Mouse (Mus musculus): ENCODE results near the gene Olfr656. TPM values are rescaled to one million over a fixed set of nuclear protein-coding genes. Genes with fewer than 3 reads are reported as not detected.

Olfr656 gene
- not detected for total RNA-seq (2021)
- polyA plus RNA-seq (2012; rRNA removed), result not detected in 2 replicates
- long read RNA-seq, result 0 reads

- no peak for DNase-seq
Measured at GRCm38 (mm10) chr7:104613655-104614054, at the start of gene Olfr656. TSS of gene Olfr656 (plus strand) at chr7:104613955.

- DNase-seq, result no peak
Measured at GRCm38 (mm10) chr7:104577014-104577413, 36.7 kb upstream of the Olfr656 start, which contains the start of gene Olfr653. TSS of gene Olfr653 (plus strand) at chr7:104577314.

DNA sequence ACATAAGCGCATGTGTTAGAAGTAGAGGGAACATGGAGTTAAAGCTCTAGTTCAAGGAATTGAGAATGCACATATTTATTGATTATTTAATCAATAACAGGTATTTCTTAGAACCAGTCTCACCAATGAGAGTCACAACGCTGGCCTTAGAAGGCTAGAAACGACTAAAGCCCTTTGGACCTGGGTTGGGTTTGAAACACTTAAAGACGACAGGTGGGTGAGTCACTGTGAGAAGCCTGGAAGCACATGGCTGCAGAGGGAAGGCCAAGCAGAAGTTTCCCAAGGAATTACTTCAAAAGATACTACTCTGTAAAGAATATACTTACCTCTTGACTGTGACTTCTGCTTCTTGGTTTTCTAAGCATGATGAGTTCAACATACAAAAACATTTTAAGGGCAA lies 32.9 kb upstream of the Olfr656 start:
- no peak for DNase-seq

DNA sequence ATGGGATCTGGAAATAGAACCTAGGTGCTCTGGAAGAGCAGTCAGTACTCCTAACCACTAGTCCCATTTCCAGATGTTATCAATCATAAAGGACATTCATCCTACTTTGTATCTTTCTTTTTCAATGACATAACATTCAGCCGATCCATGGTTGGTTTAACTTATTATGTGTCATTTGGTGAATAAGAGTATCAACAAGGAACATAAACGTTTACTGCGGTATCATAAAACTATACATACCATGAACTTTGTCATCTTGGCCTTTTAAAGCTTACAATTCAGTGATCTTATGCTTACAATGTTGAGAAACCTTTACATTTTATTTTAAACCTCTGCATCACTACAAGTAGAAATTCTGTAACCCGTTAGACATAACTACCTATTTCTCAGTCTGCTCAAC lies 32.3 kb upstream of the Olfr656 start:
- no peak for DNase-seq

DNA sequence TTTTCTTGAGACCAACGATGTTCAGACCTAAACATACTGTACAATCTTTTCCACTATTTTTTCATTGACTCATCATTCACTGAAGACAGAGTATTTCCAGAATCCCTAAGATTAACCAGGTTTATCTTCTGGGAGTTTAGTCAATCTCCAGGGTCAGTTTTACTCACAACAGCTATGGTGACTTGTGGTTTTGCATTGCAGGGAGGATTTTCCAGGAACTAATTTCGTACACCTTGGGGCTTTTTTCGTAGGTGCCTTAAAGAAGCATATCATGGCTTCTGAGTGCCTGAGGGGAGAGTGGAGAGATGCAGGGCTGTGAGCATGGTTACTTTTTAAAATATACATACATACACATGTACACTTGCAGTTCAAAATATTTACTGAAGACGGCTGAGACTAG lies 27.0 kb upstream of the Olfr656 start, which contains the start of gene Olfr654:
TSS of gene Olfr654 (plus strand) at position 301 of the 400 bp plus-strand sequence.
- DNase-seq, result no peak

GRCm38 (mm10) chr7:104588274-104588673 lies 25.5 kb upstream of the Olfr656 start:
- no peak for DNase-seq

DNA sequence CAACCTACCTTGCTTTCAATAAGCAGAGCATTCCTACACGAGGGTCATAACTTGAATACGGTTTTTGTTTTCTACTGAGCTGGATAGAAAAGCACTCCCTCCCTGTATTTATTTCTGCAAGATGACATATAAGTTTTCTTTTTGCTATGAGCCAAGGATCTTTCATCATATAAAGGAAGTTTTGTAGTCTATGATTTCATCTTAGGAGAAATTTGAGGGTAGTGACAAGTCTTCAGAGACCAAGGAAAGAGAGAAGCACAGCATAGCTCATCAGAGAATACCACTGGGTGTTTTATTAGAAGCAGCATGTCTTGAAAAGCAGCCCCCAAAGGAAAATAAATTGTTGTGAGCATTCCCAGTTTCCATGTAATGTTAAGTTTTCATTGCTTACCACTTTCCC lies 12.1 kb upstream of the Olfr656 start, which contains the start of gene Olfr655:
TSS of gene Olfr655 (minus strand) at position 101 of the 400 bp plus-strand sequence.
- DNase-seq, result no peak

DNA sequence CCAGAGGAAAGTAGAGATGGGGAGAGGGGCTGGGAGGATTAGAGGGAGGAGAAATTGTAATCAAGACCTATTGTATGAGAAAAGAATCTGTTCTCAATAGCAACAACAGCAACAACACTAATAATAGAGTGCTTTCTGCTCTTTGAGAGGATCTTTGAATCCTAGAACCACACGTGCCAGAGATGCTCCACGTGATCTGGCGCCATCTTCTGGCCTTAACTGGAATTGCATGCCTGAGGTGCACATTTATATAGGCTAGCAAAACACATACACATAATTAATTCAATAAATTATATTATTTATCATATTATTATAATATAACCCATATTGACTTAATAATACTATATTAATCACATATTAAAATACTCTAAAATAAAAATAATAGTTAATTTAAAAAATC lies 10.6 kb upstream of the Olfr656 start:
- DNase-seq, result peak; percentile 21

GRCm38 (mm10) chr7:104604727-104605126 lies 9.0 kb upstream of the Olfr656 start:
- no peak for DNase-seq

DNA sequence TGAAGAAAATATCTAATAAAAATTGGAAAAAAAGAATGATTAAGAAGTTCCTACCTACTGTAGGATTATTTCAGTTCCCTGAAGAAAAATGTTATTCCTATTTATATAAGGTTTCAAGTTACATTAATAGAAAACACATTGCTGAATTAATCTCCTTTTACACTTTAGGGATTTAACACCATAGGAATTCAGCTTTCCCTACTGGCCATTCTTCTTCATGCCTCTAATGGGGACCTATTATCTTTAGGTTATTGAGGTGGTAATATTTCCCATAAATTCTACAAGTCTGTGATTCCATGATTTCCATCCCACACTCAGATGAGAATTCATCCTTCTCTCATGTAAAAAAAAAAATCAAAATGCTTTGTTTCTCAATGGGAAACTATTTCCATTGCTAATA lies 10.7 kb downstream of the Olfr656 start, which contains the start of gene Olfr657:
TSS of gene Olfr657 (plus strand) at position 301 of the 400 bp plus-strand sequence.
- no peak for DNase-seq

DNA sequence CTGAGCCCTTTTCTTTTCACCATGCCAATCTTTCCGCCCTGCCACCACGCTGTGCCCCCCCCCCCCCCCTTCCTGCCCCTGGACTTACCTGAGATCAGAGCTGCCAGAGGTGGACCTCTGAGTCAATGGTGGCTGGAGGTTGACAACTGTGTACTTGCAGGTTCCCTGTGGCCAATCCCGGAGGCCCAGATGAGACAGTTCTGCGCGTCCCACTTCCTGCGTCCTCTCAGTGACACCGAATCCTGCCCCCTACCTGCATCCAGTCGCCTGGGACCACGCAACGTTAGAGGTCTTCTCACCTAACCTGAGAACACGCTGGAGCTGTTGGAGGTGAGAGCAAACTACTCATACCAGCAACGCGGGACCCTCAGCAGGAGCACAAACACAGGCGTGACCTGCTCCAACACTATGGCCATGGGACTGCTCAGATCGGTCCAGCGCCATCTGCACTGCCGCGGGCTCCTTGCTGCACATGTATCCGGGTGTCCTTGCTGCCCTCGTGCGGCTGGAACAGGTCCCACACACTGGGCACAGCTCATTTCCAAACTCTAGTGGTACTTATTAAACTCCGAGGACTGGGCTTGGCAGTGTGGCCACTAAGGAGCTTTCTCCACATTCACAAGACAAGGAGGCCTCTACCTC lies 33.2 kb downstream of the Olfr656 start, which contains the start of gene Olfr658:
TSS of gene Olfr658 (minus strand) at position 465 of the 642 bp plus-strand sequence.
- peak; percentile 41 for DNase-seq

DNA sequence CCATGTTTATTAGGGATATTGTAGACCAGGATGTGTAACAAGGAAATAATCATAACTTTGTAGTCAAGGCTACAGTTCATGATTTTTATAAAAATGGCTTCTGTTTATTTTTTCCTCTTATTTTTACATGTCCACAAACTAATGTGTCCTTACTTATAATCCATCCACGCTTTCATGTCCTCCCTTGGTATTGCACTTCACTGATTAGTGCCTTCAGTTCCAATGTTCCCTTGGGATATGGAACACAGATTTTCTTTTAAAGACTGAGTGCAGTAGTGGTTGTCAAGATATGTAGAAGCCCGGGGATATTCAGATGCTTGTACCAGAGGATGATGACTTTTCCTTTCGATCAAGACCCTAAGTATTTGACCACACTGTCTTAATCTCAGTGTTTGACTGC lies 52.7 kb downstream of the Olfr656 start, which contains the start of gene Olfr659:
TSS of gene Olfr659 (plus strand) at position 301 of the 400 bp plus-strand sequence.
- DNase-seq, result no peak

Other genes starting within 250 kb of the Olfr656 start
- gene Trim30b, start 244.1 kb upstream of the Olfr656 start, total RNA-seq (2021), result under 1 TPM; 0.09 to 0.17 TPM
- not detected in 2 replicates for gene Trim30b, start 244.1 kb upstream of the Olfr656 start, polyA plus RNA-seq (2012; rRNA removed)
- not detected for gene Trim30c, start 213.1 kb upstream of the Olfr656 start, total RNA-seq (2021)
- not detected in 2 replicates for gene Trim30c, start 213.1 kb upstream of the Olfr656 start, polyA plus RNA-seq (2012; rRNA removed)
- gene Trim30a, start 148.8 kb upstream of the Olfr656 start, total RNA-seq (2021), result 1 to 10 TPM; 5.1 to 6.6 TPM
- gene Trim30a, start 148.8 kb upstream of the Olfr656 start, polyA plus RNA-seq (2012; rRNA removed), result 2.1 and 2.8 TPM in 2 replicates
- gene Trim30d, start 106.1 kb upstream of the Olfr656 start, total RNA-seq (2021), result 1 to 10 TPM; 5.9 TPM
- 1.8 and 2.4 TPM in 2 replicates for gene Trim30d, start 106.1 kb upstream of the Olfr656 start, polyA plus RNA-seq (2012; rRNA removed)
- not detected for gene Olfr651, start 63.8 kb upstream of the Olfr656 start, total RNA-seq (2021)
- gene Olfr651, start 63.8 kb upstream of the Olfr656 start, polyA plus RNA-seq (2012; rRNA removed), result not detected in 2 replicates
- gene Olfr652, start 53.1 kb upstream of the Olfr656 start, total RNA-seq (2021), result not detected
- gene Olfr652, start 53.1 kb upstream of the Olfr656 start, polyA plus RNA-seq (2012; rRNA removed), result not detected in 2 replicates
- gene Olfr653, start 36.6 kb upstream of the Olfr656 start, total RNA-seq (2021), result not detected
- not detected in 2 replicates for gene Olfr653, start 36.6 kb upstream of the Olfr656 start, polyA plus RNA-seq (2012; rRNA removed)
- not detected for gene Olfr654, start 26.9 kb upstream of the Olfr656 start, total RNA-seq (2021)
- not detected in 2 replicates for gene Olfr654, start 26.9 kb upstream of the Olfr656 start, polyA plus RNA-seq (2012; rRNA removed)
- not detected for gene Olfr655, start 12.2 kb upstream of the Olfr656 start, total RNA-seq (2021)
- gene Olfr655, start 12.2 kb upstream of the Olfr656 start, polyA plus RNA-seq (2012; rRNA removed), result not detected in 2 replicates
- gene Olfr657, start 10.8 kb downstream of the Olfr656 start, total RNA-seq (2021), result not detected
- not detected in 2 replicates for gene Olfr657, start 10.8 kb downstream of the Olfr656 start, polyA plus RNA-seq (2012; rRNA removed)
- not detected for gene Olfr658, start 33.4 kb downstream of the Olfr656 start, total RNA-seq (2021)
- not detected in 2 replicates for gene Olfr658, start 33.4 kb downstream of the Olfr656 start, polyA plus RNA-seq (2012; rRNA removed)
- gene Olfr659, start 52.8 kb downstream of the Olfr656 start, total RNA-seq (2021), result not detected
- not detected in 2 replicates for gene Olfr659, start 52.8 kb downstream of the Olfr656 start, polyA plus RNA-seq (2012; rRNA removed)
- gene Olfr661, start 72.5 kb downstream of the Olfr656 start, total RNA-seq (2021), result not detected
- gene Olfr661, start 72.5 kb downstream of the Olfr656 start, polyA plus RNA-seq (2012; rRNA removed), result not detected in 2 replicates
- not detected for gene Usp17le, start 163.5 kb downstream of the Olfr656 start, total RNA-seq (2021)
- not detected in 2 replicates for gene Usp17le, start 163.5 kb downstream of the Olfr656 start, polyA plus RNA-seq (2012; rRNA removed)
- under 1 TPM in 1 of 2 experiments, not detected in 1; 0.37 TPM for gene Usp17lb, start 228.6 kb downstream of the Olfr656 start, total RNA-seq (2021)
- not detected in 2 replicates for gene Usp17lb, start 228.6 kb downstream of the Olfr656 start, polyA plus RNA-seq (2012; rRNA removed)
- gene Usp17la, start 243.1 kb downstream of the Olfr656 start, total RNA-seq (2021), result not detected
- not detected in 2 replicates for gene Usp17la, start 243.1 kb downstream of the Olfr656 start, polyA plus RNA-seq (2012; rRNA removed)